Mouse (Mus musculus): ENCODE measurements around the gene Degs2.
"Not testable (repeated sequence)": the region's sequence is repeated elsewhere in the genome, so short reads cannot be mapped to it uniquely, and the experiment has no call there.

The Degs2 gene

DNA sequence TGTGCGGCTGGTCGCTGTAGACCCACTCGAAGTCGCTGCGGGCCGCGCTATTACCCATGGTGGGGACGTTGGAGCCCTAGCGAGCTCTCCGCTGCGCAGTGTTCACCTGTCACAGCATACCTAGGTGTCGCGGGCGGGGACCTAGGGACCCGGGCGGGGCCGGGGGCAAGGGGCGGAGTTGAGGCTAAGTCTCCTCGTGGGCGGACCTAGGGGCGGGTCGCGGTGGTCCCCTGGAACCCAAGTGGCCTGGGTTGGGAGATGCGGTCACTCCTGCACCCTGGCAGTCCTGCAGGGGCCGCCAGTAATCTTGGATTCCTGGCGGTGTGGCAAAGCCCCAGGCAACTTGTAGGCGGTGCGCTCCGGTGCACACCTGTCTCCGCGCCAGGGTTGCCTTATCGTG is at the start of gene Degs2:
Degs2 (minus strand) TSS at position 131 of the 400 bp plus-strand sequence.
- peak; percentile 61 for DNase-seq (ENCODE audit: low spot score)

DNA sequence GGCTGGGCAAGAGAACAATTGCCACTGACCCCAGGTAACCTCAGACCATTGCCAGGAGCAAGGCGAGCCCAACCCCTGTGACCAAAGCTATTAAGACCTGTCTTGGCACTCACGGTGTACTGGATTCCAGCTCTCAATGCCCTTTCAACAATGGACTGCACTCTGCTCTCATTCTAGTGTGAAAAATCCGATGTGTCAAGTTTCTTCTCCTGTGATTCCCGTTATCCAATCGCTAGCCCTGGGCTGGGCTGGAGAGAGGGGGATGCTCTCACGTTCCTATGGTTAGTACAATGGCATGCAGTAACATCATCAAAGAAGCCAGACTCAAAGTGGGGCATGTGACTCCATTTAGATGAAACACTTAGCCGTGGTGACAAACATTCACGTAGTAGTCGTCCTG is 49.7 kb upstream of the Degs2 start:
- no peak for DNase-seq (ENCODE audit: low spot score)

GRCm38 (mm10) chr12:108750226-108750625 is 48.1 kb upstream of the Degs2 start:
- DNase-seq (ENCODE audit: low spot score), result no peak

DNA sequence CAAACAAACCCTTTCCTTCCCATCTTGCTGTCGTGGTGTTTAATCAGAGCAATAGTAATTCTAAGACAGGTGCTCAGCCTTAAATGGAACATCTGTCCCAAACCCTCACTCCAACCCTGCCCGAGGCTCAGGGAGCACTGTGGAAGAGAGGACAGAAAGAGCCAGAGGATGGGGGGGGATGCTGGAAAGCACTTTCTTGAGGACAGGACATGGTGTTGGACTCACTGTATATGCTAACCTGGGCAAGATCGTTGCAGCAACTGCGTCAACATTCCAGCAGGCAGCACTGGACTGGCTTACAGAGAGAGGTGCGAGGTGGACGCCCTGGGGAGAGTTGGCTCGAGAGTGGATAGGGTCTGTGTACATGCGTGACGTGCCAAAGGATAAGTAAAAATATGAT is 47.3 kb upstream of the Degs2 start:
- DNase-seq (ENCODE audit: low spot score), result no peak

DNA sequence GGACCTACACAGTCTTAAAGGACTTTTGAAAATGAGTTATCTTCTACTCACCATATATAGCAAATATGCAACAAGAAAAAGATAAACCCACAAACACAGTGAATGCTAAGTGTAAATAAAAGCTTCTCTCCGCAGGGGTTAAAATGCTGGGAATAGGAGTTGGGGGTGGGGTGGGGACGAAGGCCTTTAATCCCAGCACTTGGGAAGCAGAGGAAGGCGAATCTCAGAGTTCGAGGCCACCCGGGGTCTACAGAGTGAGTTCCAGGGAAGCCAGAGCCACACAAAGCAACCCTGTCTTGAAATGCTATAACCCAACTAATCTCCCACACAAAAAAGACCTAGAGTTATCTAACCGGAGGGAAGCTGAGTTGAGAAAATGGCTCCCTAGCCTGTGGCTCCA is 46.9 kb upstream of the Degs2 start:
- DNase-seq (ENCODE audit: low spot score), result no peak

- no peak for DNase-seq (ENCODE audit: low spot score)
Observed at GRCm38 (mm10) chr12:108745990-108746389, 43.9 kb upstream of the Degs2 start.

- no peak for DNase-seq (ENCODE audit: low spot score)
Observed at GRCm38 (mm10) chr12:108742241-108742640, 40.1 kb upstream of the Degs2 start.

DNA sequence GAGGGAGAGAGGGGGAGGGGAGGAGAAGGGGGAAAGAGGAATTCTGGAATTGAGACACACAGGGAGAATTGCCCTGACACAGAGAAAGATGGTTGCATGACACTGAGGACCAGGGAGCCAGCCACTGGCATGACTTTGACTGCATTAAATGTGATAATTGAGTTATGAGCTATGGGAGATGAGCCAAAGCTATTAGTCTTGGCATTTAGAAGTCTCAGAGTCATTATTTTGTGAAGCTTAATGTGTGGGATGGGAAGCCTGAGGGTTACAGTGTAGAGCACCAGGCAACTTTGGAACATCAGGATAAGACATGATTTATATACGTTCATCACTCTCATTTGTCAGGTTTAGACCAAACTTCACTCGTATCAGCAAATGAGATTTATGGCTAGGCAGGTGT is 39.4 kb upstream of the Degs2 start:
- no peak for DNase-seq (ENCODE audit: low spot score)

GRCm38 (mm10) chr12:108738745-108739144 is 36.6 kb upstream of the Degs2 start:
- no peak for DNase-seq (ENCODE audit: low spot score)

GRCm38 (mm10) chr12:108737838-108738237 is 35.7 kb upstream of the Degs2 start:
- no peak for DNase-seq (ENCODE audit: low spot score)

DNA sequence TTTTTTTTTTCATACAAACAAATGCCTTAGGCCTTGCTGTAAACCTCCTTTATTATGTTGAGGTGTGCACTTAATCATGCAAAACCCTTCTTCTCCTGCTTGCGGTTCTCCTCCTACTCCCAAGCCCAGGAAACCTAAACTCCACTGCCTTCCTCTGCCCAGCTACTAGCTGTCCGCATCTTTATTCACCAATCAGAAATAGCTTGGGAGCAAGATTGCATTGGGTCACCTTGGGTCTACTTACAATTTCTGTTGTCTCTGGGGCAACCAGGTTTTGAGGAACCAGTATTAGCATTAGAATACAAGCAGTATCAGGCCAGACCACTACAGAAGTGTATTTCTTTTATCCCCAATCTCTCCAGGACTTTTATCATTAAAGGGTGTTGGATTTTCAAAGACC is 32.3 kb upstream of the Degs2 start:
- DNase-seq (ENCODE audit: low spot score), result no peak

- DNase-seq (ENCODE audit: low spot score), result no peak
Observed at GRCm38 (mm10) chr12:108723841-108724240, 21.7 kb upstream of the Degs2 start.

DNA sequence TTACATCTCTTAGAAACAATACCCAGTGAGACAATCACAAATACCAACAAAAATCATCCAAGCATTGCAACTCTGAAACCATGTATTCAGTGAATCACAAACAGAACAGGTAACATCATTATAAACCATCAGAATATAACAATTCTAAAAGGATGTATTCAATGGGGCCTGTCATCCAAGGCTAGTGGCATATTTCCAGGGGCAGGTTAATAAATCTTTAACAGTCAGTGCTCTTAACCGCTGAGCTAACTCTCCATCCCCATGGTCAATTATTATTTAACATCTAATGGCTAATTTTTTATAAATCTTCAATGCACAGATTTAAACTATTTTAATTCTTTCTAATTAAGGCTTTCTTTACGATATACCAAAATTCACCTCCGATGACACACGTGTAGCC is 20.3 kb upstream of the Degs2 start:
- DNase-seq (ENCODE audit: low spot score), result no peak

- DNase-seq (ENCODE audit: low spot score), result no peak
Observed at GRCm38 (mm10) chr12:108718485-108718884, 16.4 kb upstream of the Degs2 start.

DNA sequence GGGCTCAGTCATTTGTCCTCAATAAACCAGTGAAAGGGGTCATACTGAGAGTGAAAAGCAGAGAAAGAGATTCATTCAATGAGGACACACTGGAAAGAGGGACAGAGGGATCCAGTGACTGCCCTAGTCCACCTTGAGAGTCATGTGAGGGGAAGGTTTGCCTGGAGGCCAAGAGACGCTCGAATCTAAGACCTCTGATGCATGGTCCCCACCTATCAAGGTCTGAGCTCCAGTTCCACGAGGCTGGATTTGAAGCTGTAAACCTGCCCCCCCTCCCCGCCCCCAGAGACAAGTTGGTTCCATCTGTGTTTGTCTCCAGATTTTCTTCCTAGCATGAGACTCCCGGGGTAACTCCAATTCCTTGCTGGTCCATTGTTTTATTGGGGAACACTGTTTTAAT is 13.7 kb upstream of the Degs2 start:
- no peak for DNase-seq (ENCODE audit: low spot score)

GRCm38 (mm10) chr12:108713972-108714371 is 11.9 kb upstream of the Degs2 start:
- DNase-seq (ENCODE audit: low spot score), result not testable (repeated sequence)

DNA sequence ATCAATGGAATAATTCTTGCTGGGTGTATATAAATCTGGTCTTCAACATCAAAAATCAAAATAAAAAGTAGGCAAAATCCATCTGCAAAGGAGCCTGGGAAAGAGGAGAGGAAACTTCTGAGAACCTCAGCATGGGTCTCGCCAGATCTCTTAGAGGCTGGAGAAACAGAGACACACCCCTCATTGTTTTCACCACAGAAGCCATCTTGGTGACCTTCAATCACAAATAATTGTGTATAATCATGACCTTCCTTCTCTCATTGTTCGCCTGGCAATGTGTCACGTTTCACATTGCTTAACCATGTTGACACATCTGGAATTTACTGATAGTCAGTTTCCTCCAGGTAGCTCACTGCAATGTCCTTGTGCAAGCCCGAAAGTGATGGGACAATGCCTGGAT is 10.4 kb upstream of the Degs2 start:
- DNase-seq (ENCODE audit: low spot score), result no peak

DNA sequence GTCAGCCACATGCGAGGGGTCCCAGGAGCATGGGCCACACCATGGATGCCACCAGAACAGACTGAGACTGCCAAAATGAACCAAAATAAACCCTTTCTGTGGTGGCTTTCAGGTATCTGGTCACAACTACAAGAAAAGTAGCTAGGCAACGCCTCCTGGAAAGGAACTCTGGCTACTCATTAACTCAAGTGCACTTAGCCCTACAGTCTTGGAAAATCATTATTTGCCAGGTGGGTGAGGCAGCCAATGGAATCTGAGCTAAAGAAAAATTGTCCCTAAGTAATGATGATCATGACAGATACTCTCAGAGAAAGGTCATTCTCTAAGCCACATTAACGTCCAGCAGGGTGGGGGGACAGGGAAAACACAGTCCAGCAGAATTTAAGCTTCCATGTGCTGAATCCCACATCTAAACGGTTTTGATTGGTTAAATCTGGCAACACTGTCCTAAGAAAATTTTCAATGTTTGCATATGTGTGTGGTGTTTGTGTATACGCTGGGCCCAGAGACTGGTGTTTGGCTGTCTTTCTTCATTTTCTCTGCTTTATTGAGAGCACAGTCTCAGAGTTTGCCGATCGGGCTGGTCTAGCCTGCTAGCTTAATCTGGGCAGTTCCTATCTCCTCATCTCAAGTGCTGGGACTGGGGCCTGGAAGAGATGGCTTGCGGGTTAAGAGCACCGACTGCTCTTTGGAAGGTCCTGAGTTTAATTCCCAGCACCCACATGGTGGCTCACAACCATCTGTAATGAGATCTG is 8.9 kb upstream of the Degs2 start:
- DNase-seq (ENCODE audit: low spot score), result peak; percentile 68

DNA sequence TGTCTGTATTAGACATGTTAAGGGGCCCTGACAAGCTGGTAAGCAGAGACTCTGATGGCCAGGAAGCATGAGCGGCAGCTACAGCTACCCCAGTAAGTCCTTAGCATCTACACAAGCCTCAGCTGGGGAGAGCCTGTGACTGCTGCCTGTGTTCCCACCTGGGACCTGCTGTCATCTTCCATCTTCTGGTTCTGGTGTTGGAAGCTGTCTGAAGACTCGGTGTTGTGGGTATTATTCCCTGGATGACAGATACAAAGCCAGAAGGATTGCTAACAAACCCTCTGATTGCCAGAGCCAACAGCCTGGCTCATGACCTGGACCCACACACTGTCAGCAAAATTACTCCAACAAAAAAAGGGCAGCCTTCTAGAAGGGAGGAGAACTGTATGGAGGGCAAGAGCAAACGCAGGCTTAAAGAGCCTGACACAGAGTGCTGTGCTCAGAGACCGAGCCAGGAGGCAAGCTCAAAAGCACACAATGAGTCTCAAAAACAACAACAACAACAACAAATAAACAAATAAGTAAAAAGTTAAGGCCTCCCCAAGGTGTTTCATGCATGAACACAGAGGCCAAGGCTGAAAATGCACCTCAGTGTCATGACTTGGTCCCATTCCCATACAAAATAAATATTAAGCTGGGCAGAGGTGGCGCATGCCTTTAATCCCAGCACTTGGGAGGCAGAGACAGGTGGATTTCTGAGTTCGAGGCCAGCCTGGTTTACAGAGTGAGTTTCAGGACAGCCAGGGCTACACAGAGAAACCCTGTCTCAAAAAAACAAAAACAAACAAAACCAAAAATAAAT is 8.1 kb upstream of the Degs2 start:
- no peak for DNase-seq (ENCODE audit: low spot score)

GRCm38 (mm10) chr12:108709386-108709785 is 7.3 kb upstream of the Degs2 start:
- no peak for DNase-seq (ENCODE audit: low spot score)

- DNase-seq (ENCODE audit: low spot score), result no peak
Observed at GRCm38 (mm10) chr12:108706129-108706528, 4.0 kb upstream of the Degs2 start.

DNA sequence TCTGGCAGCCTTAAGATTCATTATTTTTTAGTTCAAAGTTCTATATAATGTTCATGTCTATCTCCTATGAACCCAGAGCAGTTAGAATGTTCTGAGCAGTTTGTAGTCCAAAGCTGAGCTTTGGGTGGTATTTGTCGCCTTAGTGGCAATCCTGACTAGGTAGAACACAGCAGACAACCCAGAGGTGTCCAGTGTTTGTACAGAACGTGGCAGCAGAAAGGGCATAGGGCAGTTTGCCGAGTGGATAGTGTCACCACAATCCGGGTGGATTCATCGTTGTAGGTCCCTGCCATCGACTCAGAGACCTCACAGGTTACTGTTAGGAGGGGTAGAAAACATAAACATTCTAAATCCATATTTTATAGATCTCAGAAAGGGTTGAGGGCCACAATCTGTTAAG is 3.4 kb upstream of the Degs2 start:
- DNase-seq (ENCODE audit: low spot score), result no peak

DNA sequence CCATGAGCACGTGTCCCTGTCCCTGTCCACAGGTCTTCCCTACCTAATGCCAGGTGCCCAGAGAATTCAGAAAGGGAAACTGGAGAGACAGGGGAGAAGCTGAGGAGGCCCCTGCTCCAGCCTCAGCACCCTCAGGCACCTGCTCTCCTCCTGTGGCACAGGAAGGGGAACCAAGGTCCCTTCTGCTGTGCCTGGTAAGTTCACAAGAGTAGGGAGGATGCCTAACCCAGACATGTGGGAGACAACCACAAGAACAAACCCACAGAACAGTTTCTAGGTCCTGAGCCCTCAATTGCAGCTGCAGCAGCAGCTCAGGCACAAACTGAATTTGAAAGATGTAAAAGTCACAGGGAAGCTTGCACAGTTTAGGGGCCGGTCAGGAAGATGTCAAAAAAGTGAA is 894 bp downstream of the Degs2 start:
- DNase-seq (ENCODE audit: low spot score), result no peak

GRCm38 (mm10) chr12:108700037-108700436 is 2.1 kb downstream of the Degs2 start:
- DNase-seq (ENCODE audit: low spot score), result no peak
